Mouse (Mus musculus): ENCODE data around the gene Defa37.
"Not testable (repeated sequence)": the region's sequence is repeated elsewhere in the genome, so short reads cannot be mapped to it uniquely, and the experiment has no call there.

The Defa37 gene

DNA sequence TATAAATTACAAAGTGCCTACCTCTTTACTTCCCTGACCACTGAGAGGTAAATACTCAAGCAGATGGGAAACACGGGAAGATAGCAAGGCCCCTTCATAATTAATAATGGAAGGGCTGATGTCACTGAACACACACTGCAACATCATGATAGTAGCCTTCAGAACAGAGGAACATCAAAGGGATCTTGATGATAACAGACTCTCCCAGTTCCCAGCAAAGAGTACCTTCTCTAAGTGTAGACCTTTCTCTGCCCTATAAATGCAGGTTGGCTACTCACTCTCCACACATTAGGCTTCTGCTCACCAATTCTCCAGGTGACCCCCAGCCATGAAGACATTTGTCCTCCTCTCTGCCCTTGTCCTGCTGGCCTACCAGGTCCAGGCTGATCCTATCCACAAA is at the start of gene Defa37:
Gene Defa37 (plus strand): TSS at position 301 of the 400 bp plus-strand sequence.
- DNase-seq (ENCODE audit: low spot score), result not testable (repeated sequence)

DNA sequence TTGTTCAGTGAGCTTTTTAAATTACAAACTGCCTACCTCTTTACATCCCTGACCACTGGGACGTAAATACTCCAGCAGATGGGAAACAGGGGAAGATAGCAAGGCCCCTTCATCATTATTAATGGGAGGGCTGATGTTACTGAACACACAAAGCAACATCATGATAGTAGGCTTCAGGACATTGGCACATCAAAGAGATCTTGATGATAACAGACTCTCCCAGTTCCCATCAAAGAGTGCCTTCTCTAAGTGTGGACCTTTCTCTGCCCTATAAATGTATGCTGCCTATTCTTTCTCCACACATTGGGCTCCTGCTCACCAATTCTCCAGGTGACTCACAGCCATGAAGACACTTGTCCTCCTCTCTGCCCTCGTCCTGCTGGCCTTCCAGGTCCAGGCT is 36.5 kb upstream of the Defa37 start, which contains the start of gene Defa32:
Gene Defa32 (plus strand): TSS at position 301 of the 400 bp plus-strand sequence.
- not testable (repeated sequence) for DNase-seq (ENCODE audit: low spot score)

DNA sequence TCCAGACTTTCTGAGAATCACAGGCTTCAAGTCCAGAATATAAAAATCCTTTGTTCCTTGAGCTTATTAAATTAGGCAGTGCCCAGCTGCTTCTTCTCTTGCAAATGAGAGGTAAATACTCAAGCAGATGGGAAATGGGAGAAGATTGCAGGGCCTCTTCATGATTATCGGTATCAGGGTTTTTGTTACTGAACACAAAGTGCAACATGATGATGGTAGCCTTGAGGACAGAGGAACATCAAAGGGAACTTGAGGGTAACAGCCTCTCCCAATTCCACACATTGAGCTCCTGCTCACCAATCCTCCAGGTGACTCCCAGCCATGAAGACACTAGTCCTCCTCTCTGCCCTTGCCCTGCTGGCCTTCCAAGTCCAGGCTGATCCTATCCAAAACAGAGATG is 17.5 kb downstream of the Defa37 start, which contains the start of gene Defa28:
Gene Defa28 (plus strand): TSS at position 301 of the 400 bp plus-strand sequence.
- not testable (repeated sequence) for DNase-seq (ENCODE audit: low spot score)

DNA sequence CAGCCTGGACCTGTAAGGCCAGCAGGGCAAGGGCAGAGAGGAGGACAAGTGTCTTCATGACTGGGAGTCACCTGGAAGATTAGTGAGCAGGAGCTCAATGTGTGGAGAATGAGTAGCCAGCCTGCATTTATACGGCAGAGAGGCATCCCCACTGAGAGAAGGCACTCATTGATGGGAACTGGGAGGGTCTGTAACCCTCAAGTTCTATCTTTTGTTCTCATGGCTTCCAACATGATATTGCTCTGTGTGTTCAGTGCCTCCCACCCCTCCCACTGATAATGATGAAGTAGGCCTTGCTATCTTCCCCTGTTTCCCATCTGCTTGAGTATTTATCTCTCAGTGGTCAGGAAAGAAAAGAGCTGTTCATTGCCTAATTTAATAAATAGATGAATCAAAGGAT is 29.2 kb downstream of the Defa37 start, which contains the start of gene Gm7861:
Gene Gm7861 (minus strand): TSS at position 101 of the 400 bp plus-strand sequence.
- not testable (repeated sequence) for DNase-seq (ENCODE audit: low spot score)
